29 mouse cellular contexts compared by ENCODE assay signal in the genomic region with DNA sequence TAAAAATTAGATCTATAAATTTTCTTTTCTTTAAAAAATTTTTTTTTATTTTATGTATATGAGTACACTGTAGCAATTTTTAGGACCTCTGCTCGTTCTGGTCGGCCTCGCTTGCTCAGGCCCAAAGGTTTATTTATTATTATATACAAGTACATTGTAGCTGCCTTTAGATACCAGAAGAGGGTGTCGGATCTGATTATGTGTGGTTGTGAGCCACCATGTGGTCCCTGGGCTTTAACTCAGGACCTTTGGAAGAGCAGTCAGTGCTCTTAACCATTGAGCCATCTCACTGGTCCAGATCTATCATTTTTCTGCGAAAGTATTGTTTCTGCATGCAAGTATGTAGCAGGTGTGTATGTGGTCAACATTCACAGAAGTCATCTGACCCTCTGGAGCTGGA. TPM values are rescaled to one million over a fixed set of nuclear protein-coding genes. Genes with fewer than 3 reads are reported as not detected.
DNase-seq lines count a peak whose midpoint lies in the region; ATAC-seq and TF ChIP-seq lines count a peak whose summit lies in the region.
"Had no signal": no experiment of that assay in that cellular context is flagged by ENCODE, and none has a peak within 500 bp of the region (broad histone marks: within the 10 kb centered on the region; RNA-seq: fewer than 3 reads in every experiment).

No protein-coding gene starts in this region.

- no peak overlapping the region for H3K4me2 ChIP-seq in forebrain, embryonic 11.5 days (ENCODE audit: low read depth, low read length, severe bottlenecking)
- H3K4me2 ChIP-seq in forebrain, postnatal 0 days (ENCODE audit: low read depth), result no peak overlapping the region
- H3K4me2 ChIP-seq in midbrain, embryonic 11.5 days, result no peak overlapping the region
- H3K4me2 ChIP-seq in midbrain, postnatal 0 days (ENCODE audit: low read depth, low read length, poor library complexity, severe bottlenecking), result no peak overlapping the region

- H3K9ac ChIP-seq in forebrain, embryonic 11.5 days (ENCODE audit: low read length), result no peak overlapping the region
- no peak overlapping the region for H3K9ac ChIP-seq in forebrain, postnatal 0 days
- no peak overlapping the region for H3K9ac ChIP-seq in heart, adult 2 months (ENCODE audit: low read depth, low read length)
- no peak overlapping the region for H3K9ac ChIP-seq in midbrain, embryonic 11.5 days (ENCODE audit: low read length)
- no peak overlapping the region for H3K9ac ChIP-seq in midbrain, postnatal 0 days (replicated peaks; ENCODE audit: low read length, poor library complexity, severe bottlenecking)

- WGBS in forebrain, embryonic 11.5 days, result 91% methylated on average over 5 of the region's 5 CpGs
- WGBS in forebrain, postnatal 0 days, result 94% methylated on average over 5 of the region's 5 CpGs
- 92% methylated on average over 5 of the region's 5 CpGs for WGBS in heart, adult 2 months
- 90% methylated on average over 5 of the region's 5 CpGs for WGBS in midbrain, embryonic 11.5 days
- WGBS in midbrain, postnatal 0 days, result 95% methylated on average over 5 of the region's 5 CpGs

- H3K9me3 ChIP-seq in forebrain, embryonic 11.5 days (ENCODE audit: control insufficient read depth, low read length), result no peaks in the 10 kb centered on the region
- no peaks in the 10 kb centered on the region for H3K9me3 ChIP-seq in forebrain, postnatal 0 days (ENCODE audit: low read length)
- H3K9me3 ChIP-seq in midbrain, embryonic 11.5 days (ENCODE audit: control insufficient read depth, low read length), result no peaks in the 10 kb centered on the region
- no peaks in the 10 kb centered on the region for H3K9me3 ChIP-seq in midbrain, postnatal 0 days (ENCODE audit: low read length)
- H3K9me3 ChIP-seq: G1E had no signal

- intact Hi-C loops in heart, adult 2 months (cut with DNase I), result no loop called here

- no peak for TF ChIP-seq EP300 in heart, adult 2 months (IDR thresholded peaks at IDR 0.05; ENCODE audit: insufficient read depth, low read depth, low read length)

- no peak overlapping the region for H3K27ac ChIP-seq in forebrain, embryonic 11.5 days (ENCODE audit: low read depth, low read length)
- no peak overlapping the region for H3K27ac ChIP-seq in forebrain, postnatal 0 days (ENCODE audit: low read depth, low read length)
- H3K27ac ChIP-seq in heart, adult 2 months, result no peak overlapping the region
- H3K27ac ChIP-seq in midbrain, embryonic 11.5 days (ENCODE audit: low read depth, low read length), result no peak overlapping the region
- H3K27ac ChIP-seq in midbrain, postnatal 0 days (ENCODE audit: low read depth, low read length), result no peak overlapping the region

- no peak for TF ChIP-seq POLR2A in heart, adult 2 months (IDR thresholded peaks at IDR 0.05; ENCODE audit: insufficient read depth, low read depth, low read length)

- no peak overlapping the region for H3K4me3 ChIP-seq in forebrain, embryonic 11.5 days (ENCODE audit: low read depth, low read length)
- H3K4me3 ChIP-seq in forebrain, postnatal 0 days (ENCODE audit: low read depth, low read length), result no peak overlapping the region
- H3K4me3 ChIP-seq in heart, adult 2 months, result no peak overlapping the region
- no peak overlapping the region for H3K4me3 ChIP-seq in midbrain, embryonic 11.5 days (ENCODE audit: low read depth, low read length)
- no peak overlapping the region for H3K4me3 ChIP-seq in midbrain, postnatal 0 days (ENCODE audit: low read depth, low read length)

- peak; percentile 9 for DNase-seq in forebrain, embryonic 11.5 days (ENCODE audit: low spot score)
- DNase-seq in forebrain, postnatal 0 days, result no peak
- DNase-seq in heart, adult 11 months, result peak; percentile 55
- DNase-seq in heart, adult 2 months, result no peak
- peak; percentile 41 for DNase-seq in midbrain, embryonic 11.5 days (ENCODE audit: low spot score, missing footprints)
- DNase-seq in midbrain, postnatal 0 days (ENCODE audit: low spot score), result no peak
- DNase-seq in 416B (ENCODE audit: low read depth), result peak; percentile 52
- no peak for DNase-seq in layer of hippocampus, adult 9-11 months
- DNase-seq: adrenal gland, adult 2 months; adrenal gland, adult 8-10 months; adrenal gland, postnatal 10 days; adrenal gland, postnatal 14 days; adrenal gland, postnatal 25 days; adrenal gland, postnatal 36 days; B cell, adult 2 months; cerebellum, adult 11 months; cerebellum, adult 11-12 months; cerebellum, adult 18-20 months had no signal

- no peaks in the 10 kb centered on the region for H3K79me2 ChIP-seq in heart, adult 2 months (replicated peaks; ENCODE audit: control insufficient read depth, insufficient read depth, low read length)

- no peaks in the 10 kb centered on the region for H3K36me3 ChIP-seq in forebrain, embryonic 11.5 days (ENCODE audit: control insufficient read depth, insufficient read depth, low read length)
- no peaks in the 10 kb centered on the region for H3K36me3 ChIP-seq in forebrain, postnatal 0 days (ENCODE audit: insufficient read depth)
- no peaks in the 10 kb centered on the region for H3K36me3 ChIP-seq in heart, adult 2 months (ENCODE audit: control insufficient read depth, insufficient read depth, low read length)
- no peaks in the 10 kb centered on the region for H3K36me3 ChIP-seq in midbrain, embryonic 11.5 days (ENCODE audit: control insufficient read depth, insufficient read depth, low read length)
- H3K36me3 ChIP-seq in midbrain, postnatal 0 days (ENCODE audit: insufficient read depth, low read length), result no peaks in the 10 kb centered on the region
- H3K36me3 ChIP-seq: G1E had no signal

- H3K4me1 ChIP-seq in forebrain, embryonic 11.5 days (replicated peaks; ENCODE audit: control insufficient read depth, insufficient read depth, low read length), result no peaks in the 10 kb centered on the region
- H3K4me1 ChIP-seq in forebrain, postnatal 0 days (ENCODE audit: insufficient read depth), result no peaks in the 10 kb centered on the region
- H3K4me1 ChIP-seq in heart, adult 2 months (ENCODE audit: control insufficient read depth, insufficient read depth, low read length), result no peaks in the 10 kb centered on the region
- H3K4me1 ChIP-seq in midbrain, embryonic 11.5 days (ENCODE audit: control insufficient read depth, insufficient read depth, low read length), result no peaks in the 10 kb centered on the region
- no peaks in the 10 kb centered on the region for H3K4me1 ChIP-seq in midbrain, postnatal 0 days (ENCODE audit: insufficient read depth, low read length)

- ATAC-seq in forebrain, embryonic 11.5 days (replicated peaks; ENCODE audit: low FRiP score), result no peak
- no peak for ATAC-seq in forebrain, postnatal 0 days
- ATAC-seq in midbrain, embryonic 11.5 days (ENCODE audit: low FRiP score), result no peak
- ATAC-seq in midbrain, postnatal 0 days (ENCODE audit: low FRiP score), result no peak
- ATAC-seq: activated CD4-positive, CD25-positive, alpha-beta regulatory T cell, adult 4 months; CD4-positive, CD25-positive, alpha-beta regulatory T cell, adult 4 months; Patski had no signal

- TF ChIP-seq CTCF in forebrain, postnatal 0 days (IDR thresholded peaks at IDR 0.05; ENCODE audit: low read depth), result no peak
- TF ChIP-seq CTCF in heart, adult 2 months (IDR thresholded peaks at IDR 0.05), result no peak
- TF ChIP-seq CTCF in midbrain, postnatal 0 days (IDR thresholded peaks at IDR 0.05), result no peak

- no peaks in the 10 kb centered on the region for H3K27me3 ChIP-seq in forebrain, embryonic 11.5 days (ENCODE audit: control insufficient read depth, insufficient read depth, low read length)
- no peaks in the 10 kb centered on the region for H3K27me3 ChIP-seq in forebrain, postnatal 0 days (ENCODE audit: insufficient read depth, low read length)
- H3K27me3 ChIP-seq in heart, adult 2 months (ENCODE audit: control insufficient read depth, insufficient read depth, low read length), result no peaks in the 10 kb centered on the region
- H3K27me3 ChIP-seq in midbrain, embryonic 11.5 days (ENCODE audit: control insufficient read depth, insufficient read depth, low read length), result no peaks in the 10 kb centered on the region
- H3K27me3 ChIP-seq in midbrain, postnatal 0 days (ENCODE audit: insufficient read depth, low read length), result no peaks in the 10 kb centered on the region
- H3K27me3 ChIP-seq: CH12.LX, Patski had no signal

RNA-seq across cellular contexts. Expression of a gene that starts 4.6 kb away (rescaled TPM):
- polyA plus RNA-seq in forebrain, embryonic 11.5 days (2014; fragmentation: Nextera tagmentation; extraction: Ambion mirVana), result not detected in 2 replicates
- total RNA-seq in forebrain, postnatal 0 days (2014; rRNA removed), result not detected in 2 replicates
- not detected in 2 replicates for polyA plus RNA-seq in forebrain, postnatal 0 days (2015; fragmentation: Nextera tagmentation; extraction: Ambion mirVana)
- not detected for total RNA-seq in heart, adult 2 months (2021)
- polyA plus RNA-seq in heart, adult 2 months (2012; rRNA removed), result not detected in 2 replicates
- not detected in 2 replicates for polyA plus RNA-seq in midbrain, embryonic 11.5 days (2014; fragmentation: Nextera tagmentation; extraction: Ambion mirVana)
- total RNA-seq in midbrain, postnatal 0 days (2014; rRNA removed), result not detected in 2 replicates
- not detected in 2 replicates for polyA plus RNA-seq in midbrain, postnatal 0 days (2015; fragmentation: Nextera tagmentation; extraction: Ambion mirVana)
- total RNA-seq: adrenal gland, adult 18-20 months; adrenal gland, adult 2 months; adrenal gland, adult 8-10 months; adrenal gland, postnatal 10 days; adrenal gland, postnatal 14 days; adrenal gland, postnatal 25 days; adrenal gland, postnatal 36 days; adrenal gland, postnatal 4 days; CH12.LX; ES-E14; G1E; MEL had no signal
- polyA plus RNA-seq: activated CD4-positive, CD25-positive, alpha-beta regulatory T cell, adult 4 months; adrenal gland, adult 2 months; brain, embryonic 14.5 days; C2C12; CD4-positive, CD25-positive, alpha-beta regulatory T cell, adult 4 months; G1E; Patski had no signal

RNA-seq across cellular contexts. Expression of a gene that starts 18.3 kb away (rescaled TPM):
- polyA plus RNA-seq in forebrain, embryonic 11.5 days (2014; fragmentation: Nextera tagmentation; extraction: Ambion mirVana), result 49.4 and 50.4 TPM in 2 replicates
- total RNA-seq in forebrain, postnatal 0 days (2014; rRNA removed), result 27.9 and 31.7 TPM in 2 replicates
- 32.9 and 44.9 TPM in 2 replicates for polyA plus RNA-seq in forebrain, postnatal 0 days (2015; fragmentation: Nextera tagmentation; extraction: Ambion mirVana)
- 10 to 100 TPM; 15.3 to 20.9 TPM for total RNA-seq in heart, adult 2 months (2021)
- polyA plus RNA-seq in heart, adult 2 months (2012; rRNA removed), result 3.9 and 4.1 TPM in 2 replicates
- 47.4 and 51.4 TPM in 2 replicates for polyA plus RNA-seq in midbrain, embryonic 11.5 days (2014; fragmentation: Nextera tagmentation; extraction: Ambion mirVana)
- total RNA-seq in midbrain, postnatal 0 days (2014; rRNA removed), result 34.1 and 36.7 TPM in 2 replicates
- 41.9 and 45.7 TPM in 2 replicates for polyA plus RNA-seq in midbrain, postnatal 0 days (2015; fragmentation: Nextera tagmentation; extraction: Ambion mirVana)
- polyA plus RNA-seq: activated CD4-positive, CD25-positive, alpha-beta regulatory T cell, adult 4 months had no signal

Comparison
In these comparisons a context has a peak if more than half of its experiments do, and no peak if none do; other contexts are left out.
1. DNase-seq: peak in forebrain, embryonic 11.5 days (single experiment), heart, adult 11 months (single experiment), midbrain, embryonic 11.5 days (single experiment) and 416B (single experiment); none in forebrain, postnatal 0 days (single experiment), heart, adult 2 months (0 of 2), midbrain, postnatal 0 days (single experiment) and layer of hippocampus, adult 9-11 months (single experiment).